Mouse (Mus musculus) kidney, adult 2 months (tissue): ENCODE measurements at regions not wholly inside any gene's neighbourhood (a gene's known extent, or its start where the extent isn't known, plus 50 kb on each side); places are given as distances from the start of the nearest gene placed in this dataset.

ENCODE experiments used
- DNase-seq: peaks from one replicate; pipeline ENCODE4 v3.0.0; 2021
- H3K27ac ChIP-seq: fragments of 200-500 bp; 2 replicates; pipeline ENCODE4 v1.5.1; 2012; ENCODE audit warnings: low read depth, low read length, control low read depth, inconsistent platforms; ENCODE audit not compliant: insufficient read depth
- H3K27me3 ChIP-seq: fragments of 200-500 bp; replicated peaks from 2 replicates; pipeline ENCODE4 v1.6.1; 2012; ENCODE audit warnings: mild to moderate bottlenecking, moderate library complexity, low read length, inconsistent platforms; ENCODE audit not compliant: control insufficient read depth, insufficient read depth
- H3K36me3 ChIP-seq: fragments of 200-500 bp; 2 replicates; pipeline ENCODE4 v1.6.1; 2012; ENCODE audit warnings: mild to moderate bottlenecking, moderate library complexity, low read length, inconsistent platforms; ENCODE audit not compliant: control insufficient read depth, insufficient read depth
- H3K4me1 ChIP-seq: fragments of 200-500 bp; 2 replicates; pipeline ENCODE4 v1.6.1; 2011; ENCODE audit warnings: low read length; ENCODE audit not compliant: control insufficient read depth, insufficient read depth
- H3K4me3 ChIP-seq: fragments of 200-500 bp; 2 replicates; pipeline ENCODE4 v1.5.1; 2011; ENCODE audit warnings: mild to moderate bottlenecking, low read depth, low read length, control low read depth; ENCODE audit not compliant: insufficient read depth
- CTCF ChIP-seq: fragments of 200-500 bp; conservative IDR thresholded peaks from 2 replicates; pipeline ENCODE4 v1.5.1; 2011; ENCODE audit warnings: low read depth, mild to moderate bottlenecking, control low read depth, low read length, moderate library complexity, mixed read lengths; ENCODE audit not compliant: insufficient read depth, insufficient read length
- POLR2A ChIP-seq: fragments of 200-500 bp; IDR thresholded peaks from one replicate; pipeline ENCODE4 v1.6.1; 2011; ENCODE audit warnings: low read depth, low read length, control low read depth
- WGBS: fragments of 180-500 bp; shearing (Covaris S2); methylation state at CpG from one replicate; pipeline ENCODE4 v1.1.7; 2018; 5-methylcytosine and 5-hydroxymethylcytosine counted together

- Histone ChIP-seq H3K27ac (no peak overlapping the region), H3K36me3 (no peaks in the 10 kb centered on the region), H3K4me3 (no peak overlapping the region), H3K4me1 (no peaks in the 10 kb centered on the region), H3K27me3 (no peaks in the 10 kb centered on the region)
- DNase-seq, result no peak
- 96% methylated on average over 5 of the region's 5 CpGs for WGBS
- TF ChIP-seq POLR2A (no peak), CTCF (no peak)
Measured at GRCm38 (mm10) chr12:12882931-12883553, 58.7 kb downstream of the Mycn start.

- no peak for TF ChIP-seq POLR2A
- TF ChIP-seq CTCF, result no peak
- DNase-seq, result no peak
- 98% methylated on average over 2 of the region's 2 CpGs for WGBS
- Histone ChIP-seq H3K27ac (no peak overlapping the region), H3K36me3 (no peaks in the 10 kb centered on the region), H3K27me3 (no peaks in the 10 kb centered on the region), H3K4me1 (no peaks in the 10 kb centered on the region), H3K4me3 (no peak overlapping the region)
Measured at GRCm38 (mm10) chr12:12878031-12878430, 63.7 kb downstream of the Mycn start.

- WGBS, result 68% methylated on average over 5 of the region's 5 CpGs
Measured at GRCm38 (mm10) chr12:12877539-12877938, 64.2 kb downstream of the Mycn start.

GRCm38 (mm10) chr12:12875976-12876745 is 65.6 kb downstream of the Mycn start:
- Histone ChIP-seq H3K4me3 (no peak overlapping the region), H3K36me3 (no peaks in the 10 kb centered on the region), H3K4me1 (peaks cover 4% of the 10 kb centered on the region; the same call in 1 of the 2 replicates), H3K27ac (no peak overlapping the region), H3K27me3 (no peaks in the 10 kb centered on the region)
- TF ChIP-seq CTCF, result no peak
- no peak for TF ChIP-seq POLR2A
- WGBS, result 83% methylated on average over 12 of the region's 12 CpGs
- DNase-seq, result no peak

More at GRCm38 (mm10) chr12:12877539-12877938, 64.2 kb downstream of the Mycn start:
- Histone ChIP-seq H3K4me3 (no peak overlapping the region), H3K27ac (no peak overlapping the region), H3K36me3 (no peaks in the 10 kb centered on the region), H3K27me3 (no peaks in the 10 kb centered on the region), H3K4me1 (0 out of 2 replicates have a peak, but pooled peaks cover under 1% of the 10 kb centered on the region)
- TF ChIP-seq CTCF, result no peak
- TF ChIP-seq POLR2A, result no peak
- DNase-seq, result no peak

GRCm38 (mm10) chr12:12873551-12873950 is 68.2 kb downstream of the Mycn start:
- H3K36me3 ChIP-seq, result no peaks in the 10 kb centered on the region
- peak; percentile 2 for DNase-seq
- no peak overlapping the region for H3K4me3 ChIP-seq
- no peaks in the 10 kb centered on the region for H3K27me3 ChIP-seq
- TF ChIP-seq POLR2A, result no peak
- 83% methylated on average over 11 of the region's 11 CpGs for WGBS
- peaks cover 4% of the 10 kb centered on the region; the same call in 1 of the 2 replicates for H3K4me1 ChIP-seq
- no peak overlapping the region for H3K27ac ChIP-seq

GRCm38 (mm10) chr12:12872974-12873373 is 68.7 kb downstream of the Mycn start:
- Histone ChIP-seq H3K4me1 (peaks cover 4% of the 10 kb centered on the region; the same call in 1 of the 2 replicates), H3K27ac (no peak overlapping the region), H3K36me3 (no peaks in the 10 kb centered on the region), H3K4me3 (no peak overlapping the region), H3K27me3 (no peaks in the 10 kb centered on the region)
- DNase-seq, result no peak
- 39% methylated on average over 4 of the region's 4 CpGs for WGBS
- TF ChIP-seq POLR2A, result no peak
- no peak for TF ChIP-seq CTCF

- 54% methylated on average over 4 of the region's 4 CpGs for WGBS
- H3K4me3 ChIP-seq, result no peak overlapping the region
- DNase-seq, result peak; percentile 1
- no peaks in the 10 kb centered on the region for H3K27me3 ChIP-seq
- no peak overlapping the region for H3K27ac ChIP-seq
- no peaks in the 10 kb centered on the region for H3K36me3 ChIP-seq
- H3K4me1 ChIP-seq, result peaks cover 4% of the 10 kb centered on the region; the same call in 1 of the 2 replicates
- TF ChIP-seq CTCF (no peak), POLR2A (no peak)
Measured at GRCm38 (mm10) chr12:12871272-12871671, 70.4 kb downstream of the Mycn start.
